Mouse (Mus musculus) liver, postnatal 0 days (tissue): Measurements from ENCODE around the gene Gm32802.
"Not testable (repeated sequence)": the region's sequence is repeated elsewhere in the genome, so short reads cannot be mapped to it uniquely, and the experiment has no call there.

Source experiments
- CTCF ChIP-seq: sonication (generic); IDR thresholded peaks from 2 replicates; pipeline ENCODE4 v1.5.1; 2016; ENCODE audit warnings: antibody characterized with exemption, low read depth
- EP300 ChIP-seq: IDR thresholded peaks from 2 replicates; pipeline ENCODE4 v1.6.1; 2016; ENCODE audit warnings: antibody characterized with exemption, low read depth, mild to moderate bottlenecking

GRCm38 (mm10) chr10:118282565-118282964, 24.1 kb downstream of the Gm32802 start:
- not testable (repeated sequence) for TF ChIP-seq CTCF, EP300
